Mouse (Mus musculus): ENCODE data around the gene Dctn1. TPM values are rescaled to one million over a fixed set of nuclear protein-coding genes. Genes with fewer than 3 reads are reported as not detected.
A peak's percentile ranks its signal among the peaks of the same experiment; 100 is the strongest.

Gene Dctn1
- polyA plus RNA-seq, 1 experiment from 2014 or later, result 62.2 TPM

- Histone ChIP-seq H3K9me3 (replicated peaks; ENCODE audit: low read length) (no peaks in the 10 kb centered on the region), H3K27me3 (ENCODE audit: insufficient read depth, low read length) (peaks cover 13% of the 10 kb centered on the region; the same call in 1 of the 2 replicates), H3K4me3 (replicated peaks; ENCODE audit: low read depth, low read length) (peak overlapping the region; percentile 26), H3K27ac (no peak overlapping the region), H3K36me3 (ENCODE audit: insufficient read depth, low read length) (no peaks in the 10 kb centered on the region), H3K9ac (ENCODE audit: low read depth, low read length) (peak overlapping the region; percentile 54), H3K4me2 (ENCODE audit: low read length) (peak overlapping the region; percentile 73), H3K4me1 (replicated peaks; ENCODE audit: insufficient read depth, low read length) (peaks cover 19% of the 10 kb centered on the region; the same call in 1 of the 2 replicates)
- DNase-seq (ENCODE audit: low spot score) (peak; percentile 40), ATAC-seq (replicated peaks; ENCODE audit: low FRiP score, low read depth) (no peak; the same call in 1 of the 2 replicates)
- WGBS, result 1% methylated on average over 49 of the region's 49 CpGs
- TF ChIP-seq CTCF (IDR thresholded peaks at IDR 0.05; ENCODE audit: low read depth), result no peak
Measured at GRCm38 (mm10) chr6:83161921-83162641, 3.6 kb upstream of the Dctn1 start.

GRCm38 (mm10) chr6:83162701-83163100, 3.0 kb upstream of the Dctn1 start:
- peak; percentile 83 for TF ChIP-seq CTCF (IDR thresholded peaks at IDR 0.05; ENCODE audit: low read depth)
- Histone ChIP-seq H3K4me1 (replicated peaks; ENCODE audit: insufficient read depth, low read length) (peaks cover 20% of the 10 kb centered on the region; the same call in 1 of the 2 replicates), H3K27ac (no peak overlapping the region), H3K9ac (ENCODE audit: low read depth, low read length) (peak overlapping the region; percentile 54; the same call in 1 of the 2 replicates), H3K36me3 (ENCODE audit: insufficient read depth, low read length) (no peaks in the 10 kb centered on the region), H3K4me3 (replicated peaks; ENCODE audit: low read depth, low read length) (peak overlapping the region; percentile 26), H3K27me3 (ENCODE audit: insufficient read depth, low read length) (peaks cover 13% of the 10 kb centered on the region; the same call in 1 of the 2 replicates), H3K9me3 (replicated peaks; ENCODE audit: low read length) (no peaks in the 10 kb centered on the region), H3K4me2 (ENCODE audit: low read length) (peak overlapping the region; percentile 73)
- DNase-seq (ENCODE audit: low spot score), result peak; percentile 80
- WGBS, result 1% methylated on average over 8 of the region's 8 CpGs
- peak; percentile 12; the same call in 1 of the 2 replicates for ATAC-seq (replicated peaks; ENCODE audit: low FRiP score, low read depth)

- DNase-seq (ENCODE audit: low spot score) (peak; percentile 36), ATAC-seq (replicated peaks; ENCODE audit: low FRiP score, low read depth) (0 out of 2 replicates have a peak, but pooled peaks have one; percentile 1)
- Histone ChIP-seq H3K9me3 (replicated peaks; ENCODE audit: low read length) (no peaks in the 10 kb centered on the region), H3K4me2 (ENCODE audit: low read length) (peak overlapping the region; percentile 65), H3K27me3 (ENCODE audit: insufficient read depth, low read length) (peaks cover 13% of the 10 kb centered on the region; the same call in 1 of the 2 replicates), H3K27ac (peak overlapping the region; percentile 85), H3K9ac (ENCODE audit: low read depth, low read length) (peak overlapping the region; percentile 91), H3K4me3 (replicated peaks; ENCODE audit: low read depth, low read length) (peak overlapping the region; percentile 88), H3K36me3 (ENCODE audit: insufficient read depth, low read length) (no peaks in the 10 kb centered on the region), H3K4me1 (replicated peaks; ENCODE audit: insufficient read depth, low read length) (peaks cover 24% of the 10 kb centered on the region; the same call in 1 of the 2 replicates)
- no peak for TF ChIP-seq CTCF (IDR thresholded peaks at IDR 0.05; ENCODE audit: low read depth)
- WGBS, result 5% methylated on average over 6 of the region's 6 CpGs
Measured at GRCm38 (mm10) chr6:83165026-83165606, 604 bp upstream of the Dctn1 start.

- WGBS, result 0% methylated on average over 12 of the region's 12 CpGs
- H3K4me2 ChIP-seq (ENCODE audit: low read length), result peak overlapping the region; percentile 65
- no peak for ATAC-seq (replicated peaks; ENCODE audit: low FRiP score, low read depth)
- peak; percentile 57 for DNase-seq (ENCODE audit: low spot score)
- peak overlapping the region; percentile 88 for H3K4me3 ChIP-seq (replicated peaks; ENCODE audit: low read depth, low read length)
- H3K36me3 ChIP-seq (ENCODE audit: insufficient read depth, low read length), result no peaks in the 10 kb centered on the region
- 0 out of 2 replicates have a peak, but pooled peaks have one; percentile 8 for TF ChIP-seq CTCF (IDR thresholded peaks at IDR 0.05; ENCODE audit: low read depth)
- peak overlapping the region; percentile 85 for H3K27ac ChIP-seq
- H3K4me1 ChIP-seq (replicated peaks; ENCODE audit: insufficient read depth, low read length), result peaks cover 24% of the 10 kb centered on the region; the same call in 1 of the 2 replicates
- H3K9me3 ChIP-seq (replicated peaks; ENCODE audit: low read length), result no peaks in the 10 kb centered on the region
- peak overlapping the region; percentile 91 for H3K9ac ChIP-seq (ENCODE audit: low read depth, low read length)
- H3K27me3 ChIP-seq (ENCODE audit: insufficient read depth, low read length), result 0 out of 2 replicates have a peak, but pooled peaks cover 8% of the 10 kb centered on the region
Measured at GRCm38 (mm10) chr6:83166243-83166630, 517 bp downstream of the Dctn1 start.

GRCm38 (mm10) chr6:83169872-83170271, 4.2 kb downstream of the Dctn1 start:
- TF ChIP-seq CTCF (IDR thresholded peaks at IDR 0.05; ENCODE audit: low read depth), result no peak
- no peak for ATAC-seq (replicated peaks; ENCODE audit: low FRiP score, low read depth)

GRCm38 (mm10) chr6:83171063-83171462, 5.3 kb downstream of the Dctn1 start:
- TF ChIP-seq CTCF (IDR thresholded peaks at IDR 0.05; ENCODE audit: low read depth), result no peak
- Histone ChIP-seq H3K4me1 (replicated peaks; ENCODE audit: insufficient read depth, low read length) (peaks cover 8% of the 10 kb centered on the region; the same call in 1 of the 2 replicates), H3K4me3 (replicated peaks; ENCODE audit: low read depth, low read length) (no peak overlapping the region), H3K9me3 (replicated peaks; ENCODE audit: low read length) (no peaks in the 10 kb centered on the region), H3K27ac (no peak overlapping the region), H3K27me3 (ENCODE audit: insufficient read depth, low read length) (no peaks in the 10 kb centered on the region), H3K36me3 (ENCODE audit: insufficient read depth, low read length) (no peaks in the 10 kb centered on the region), H3K4me2 (ENCODE audit: low read length) (no peak overlapping the region), H3K9ac (ENCODE audit: low read depth, low read length) (no peak overlapping the region)
- 81% methylated on average over 5 of the region's 5 CpGs for WGBS
- ATAC-seq (replicated peaks; ENCODE audit: low FRiP score, low read depth) (no peak), DNase-seq (ENCODE audit: low spot score) (no peak)

More at GRCm38 (mm10) chr6:83169872-83170271, 4.2 kb downstream of the Dctn1 start:
- H3K4me3 ChIP-seq (replicated peaks; ENCODE audit: low read depth, low read length), result no peak overlapping the region
- no peaks in the 10 kb centered on the region for H3K9me3 ChIP-seq (replicated peaks; ENCODE audit: low read length)
- H3K27ac ChIP-seq, result 0 out of 2 replicates have a peak overlapping the region, but pooled peaks have one; percentile 25
- peak; percentile 42 for DNase-seq (ENCODE audit: low spot score)
- no peak overlapping the region for H3K9ac ChIP-seq (ENCODE audit: low read depth, low read length)
- no peaks in the 10 kb centered on the region for H3K36me3 ChIP-seq (ENCODE audit: insufficient read depth, low read length)
- peaks cover 11% of the 10 kb centered on the region; the same call in 1 of the 2 replicates for H3K4me1 ChIP-seq (replicated peaks; ENCODE audit: insufficient read depth, low read length)
- H3K4me2 ChIP-seq (ENCODE audit: low read length), result no peak overlapping the region
- WGBS, result 35% methylated on average over 5 of the region's 5 CpGs
- H3K27me3 ChIP-seq (ENCODE audit: insufficient read depth, low read length), result no peaks in the 10 kb centered on the region
